Mouse (Mus musculus) forebrain, embryonic 11.5 days (tissue): ENCODE measurements around the gene Comt. TPM values are rescaled to one million over a fixed set of nuclear protein-coding genes. Genes with fewer than 3 reads are reported as not detected.

Experiments used
- ATAC-seq: fragments of 200-750 bp; cut with Nextera tagmentation; replicated peaks from 2 replicates; pipeline ENCODE4 v1.8.0; 2017; ENCODE audit warnings: moderate TSS enrichment; ENCODE audit not compliant: low FRiP score
- DNase-seq: peaks from one replicate; pipeline ENCODE4 v3.0.0-alpha.2; 2017; ENCODE audit warnings: low spot score
- H3K27ac ChIP-seq: fragments of 300-500 bp; sonication (generic); 2 replicates; pipeline ENCODE4 v1.5.1; 2014; ENCODE audit warnings: low read depth, low read length
- H3K27me3 ChIP-seq: fragments of 300-500 bp; sonication (generic); 2 replicates; pipeline ENCODE4 v1.6.1; 2014; ENCODE audit warnings: mild to moderate bottlenecking, low read length, mixed read lengths; ENCODE audit not compliant: control insufficient read depth, insufficient read depth
- H3K36me3 ChIP-seq: fragments of 300-500 bp; sonication (generic); 2 replicates; pipeline ENCODE4 v1.6.1; 2014; ENCODE audit warnings: mild to moderate bottlenecking, low read length, moderate library complexity, mixed read lengths; ENCODE audit not compliant: control insufficient read depth, insufficient read depth
- H3K4me1 ChIP-seq: fragments of 300-500 bp; sonication (generic); replicated peaks from 2 replicates; pipeline ENCODE4 v1.6.1; 2014; ENCODE audit warnings: low read length, mixed read lengths; ENCODE audit not compliant: control insufficient read depth, insufficient read depth
- H3K4me2 ChIP-seq: fragments of 300-500 bp; sonication (generic); 2 replicates; pipeline ENCODE4 v1.6.1; 2014; ENCODE audit warnings: low read depth, mild to moderate bottlenecking, low read length, moderate library complexity, mixed read lengths; ENCODE audit not compliant: severe bottlenecking
- H3K4me3 ChIP-seq: fragments of 300-500 bp; sonication (generic); 2 replicates; pipeline ENCODE4 v1.5.1; 2014; ENCODE audit warnings: low read depth, low read length
- H3K9ac ChIP-seq: fragments of 300-500 bp; sonication (generic); 2 replicates; pipeline ENCODE4 v1.6.1; 2014; ENCODE audit warnings: low read length
- H3K9me3 ChIP-seq: fragments of 300-500 bp; sonication (generic); 2 replicates; pipeline ENCODE4 v1.6.1; 2016; ENCODE audit warnings: low read length, mixed read lengths; ENCODE audit not compliant: control insufficient read depth
- WGBS: fragments of 180-500 bp; shearing (Covaris S2); extraction: QIAGEN DNeasy Blood & Tissue Kit; methylation state at CpG from one replicate; pipeline ENCODE4 v1.1.7; 2014; 5-methylcytosine and 5-hydroxymethylcytosine counted together
- polyA plus RNA-seq: library from polyadenylated mRNA; unstranded; fragments of >200 nt; fragmentation: Nextera tagmentation; extraction: Ambion mirVana; gene quantifications from 2 replicates; pipeline ENCODE4 v1.2.1, GENCODE M21; 2014

Comt gene
- polyA plus RNA-seq, 1 experiment from 2014 or later = 53.6 TPM

- H3K4me3 ChIP-seq = peak overlapping the region; percentile 82
- H3K36me3 ChIP-seq = peaks cover 13% of the 10 kb centered on the region; the same call in 1 of the 2 replicates
- H3K9me3 ChIP-seq = no peaks in the 10 kb centered on the region
- no peak for DNase-seq
- peaks cover 30% of the 10 kb centered on the region for H3K4me1 ChIP-seq
- WGBS = 44% methylated on average over 5 of the region's 5 CpGs
- peak overlapping the region; percentile 96 for H3K9ac ChIP-seq
- no peak for ATAC-seq
- H3K4me2 ChIP-seq = peak overlapping the region; percentile 94
- H3K27me3 ChIP-seq = no peaks in the 10 kb centered on the region
- H3K27ac ChIP-seq = peak overlapping the region; percentile 90
Observed at GRCm38 (mm10) chr16:18393595-18393994, 33.1 kb downstream of the Comt start.

- Histone ChIP-seq H3K9me3 (no peaks in the 10 kb centered on the region), H3K4me3 (peak overlapping the region; percentile 82), H3K4me1 (peaks cover 37% of the 10 kb centered on the region), H3K4me2 (peak overlapping the region; percentile 94), H3K27ac (peak overlapping the region; percentile 90), H3K9ac (peak overlapping the region; percentile 96), H3K27me3 (no peaks in the 10 kb centered on the region), H3K36me3 (peaks cover 5% of the 10 kb centered on the region; the same call in 1 of the 2 replicates)
- ATAC-seq = peak; percentile 83
- peak; percentile 95 for DNase-seq
- under 1% methylated on average over 56 of the region's 63 CpGs for WGBS
Observed at GRCm38 (mm10) chr16:18392469-18393426, 33.9 kb downstream of the Comt start.

- no peak overlapping the region; the same call in 1 of the 2 replicates for H3K9ac ChIP-seq
- H3K4me2 ChIP-seq = 0 out of 2 replicates have a peak overlapping the region, but pooled peaks have one; percentile 94
- no peaks in the 10 kb centered on the region for H3K36me3 ChIP-seq
- no peaks in the 10 kb centered on the region for H3K27me3 ChIP-seq
- 87% methylated on average over 3 of the region's 3 CpGs for WGBS
- H3K9me3 ChIP-seq = no peaks in the 10 kb centered on the region
- H3K4me3 ChIP-seq = no peak overlapping the region
- H3K4me1 ChIP-seq = peaks cover 44% of the 10 kb centered on the region
- no peak overlapping the region for H3K27ac ChIP-seq
- ATAC-seq = no peak
- DNase-seq = peak; percentile 50
Observed at GRCm38 (mm10) chr16:18391728-18392127, 34.9 kb downstream of the Comt start.

GRCm38 (mm10) chr16:18391127-18391526 is 35.5 kb downstream of the Comt start:
- peak; percentile 45 for DNase-seq
- H3K4me1 ChIP-seq = peaks cover 43% of the 10 kb centered on the region
- H3K4me3 ChIP-seq = no peak overlapping the region
- no peaks in the 10 kb centered on the region for H3K27me3 ChIP-seq
- no peak for ATAC-seq
- H3K9ac ChIP-seq = no peak overlapping the region
- H3K27ac ChIP-seq = no peak overlapping the region
- no peaks in the 10 kb centered on the region for H3K36me3 ChIP-seq
- H3K4me2 ChIP-seq = no peak overlapping the region
- 91% methylated on average over 3 of the region's 3 CpGs for WGBS
- H3K9me3 ChIP-seq = no peaks in the 10 kb centered on the region

GRCm38 (mm10) chr16:18390399-18390798 is 36.3 kb downstream of the Comt start:
- Histone ChIP-seq H3K36me3 (no peaks in the 10 kb centered on the region), H3K9ac (no peak overlapping the region), H3K4me1 (peaks cover 38% of the 10 kb centered on the region), H3K27ac (no peak overlapping the region), H3K4me3 (no peak overlapping the region), H3K9me3 (no peaks in the 10 kb centered on the region), H3K4me2 (no peak overlapping the region), H3K27me3 (no peaks in the 10 kb centered on the region)
- DNase-seq (no peak), ATAC-seq (no peak)
- 76% methylated on average over 6 of the region's 6 CpGs for WGBS

- no peak overlapping the region for H3K9ac ChIP-seq
- no peak overlapping the region for H3K4me2 ChIP-seq
- peak; percentile 47 for DNase-seq
Observed at GRCm38 (mm10) chr16:18388583-18389435, 37.8 kb downstream of the Comt start.

GRCm38 (mm10) chr16:18387704-18388582 is 38.7 kb downstream of the Comt start:
- Histone ChIP-seq H3K4me2 (no peak overlapping the region), H3K27me3 (no peaks in the 10 kb centered on the region), H3K36me3 (no peaks in the 10 kb centered on the region), H3K4me3 (no peak overlapping the region), H3K27ac (no peak overlapping the region), H3K9me3 (no peaks in the 10 kb centered on the region), H3K4me1 (peaks cover 24% of the 10 kb centered on the region), H3K9ac (no peak overlapping the region)
- ATAC-seq (no peak), DNase-seq (peak; percentile 49)
- 52% methylated on average over 6 of the region's 7 CpGs for WGBS

More at GRCm38 (mm10) chr16:18388583-18389435, 37.8 kb downstream of the Comt start:
- Histone ChIP-seq H3K9me3 (no peaks in the 10 kb centered on the region), H3K4me1 (peaks cover 26% of the 10 kb centered on the region), H3K27ac (no peak overlapping the region), H3K27me3 (no peaks in the 10 kb centered on the region), H3K4me3 (no peak overlapping the region), H3K36me3 (no peaks in the 10 kb centered on the region)
- WGBS = 90% methylated on average over 14 of the region's 14 CpGs
- no peak for ATAC-seq

GRCm38 (mm10) chr16:18386972-18387371 is 39.7 kb downstream of the Comt start:
- no peak for DNase-seq
- Histone ChIP-seq H3K4me1 (peaks cover 25% of the 10 kb centered on the region), H3K36me3 (no peaks in the 10 kb centered on the region), H3K4me3 (no peak overlapping the region), H3K4me2 (no peak overlapping the region), H3K9ac (no peak overlapping the region), H3K9me3 (no peaks in the 10 kb centered on the region), H3K27ac (no peak overlapping the region), H3K27me3 (no peaks in the 10 kb centered on the region)
- no peak for ATAC-seq
- 77% methylated on average over 3 of the region's 3 CpGs for WGBS
